Mouse (Mus musculus) large intestine, adult 2 months (tissue): ENCODE results near the gene Dhrs7. TPM values are rescaled to one million over a fixed set of nuclear protein-coding genes. Genes with fewer than 3 reads are reported as not detected.

Source experiments
- DNase-seq: peaks from one replicate; pipeline ENCODE4 v3.0.0-alpha.2; 2012; ENCODE audit warnings: low read depth, low spot score
- WGBS: fragments of 180-500 bp; shearing (Covaris S2); methylation state at CpG from one replicate; pipeline ENCODE4 v1.1.7; 2018; 5-methylcytosine and 5-hydroxymethylcytosine counted together
- polyA plus RNA-seq: library from polyadenylated mRNA; depleted of rRNA; stranded (reverse); fragments of >200 nt; gene quantifications from 2 replicates; pipeline ENCODE4 v1.2.3, GENCODE M21; 2012; rRNA removed

Dhrs7 gene
- polyA plus RNA-seq, 1 experiment = 31.1 TPM

DNA sequence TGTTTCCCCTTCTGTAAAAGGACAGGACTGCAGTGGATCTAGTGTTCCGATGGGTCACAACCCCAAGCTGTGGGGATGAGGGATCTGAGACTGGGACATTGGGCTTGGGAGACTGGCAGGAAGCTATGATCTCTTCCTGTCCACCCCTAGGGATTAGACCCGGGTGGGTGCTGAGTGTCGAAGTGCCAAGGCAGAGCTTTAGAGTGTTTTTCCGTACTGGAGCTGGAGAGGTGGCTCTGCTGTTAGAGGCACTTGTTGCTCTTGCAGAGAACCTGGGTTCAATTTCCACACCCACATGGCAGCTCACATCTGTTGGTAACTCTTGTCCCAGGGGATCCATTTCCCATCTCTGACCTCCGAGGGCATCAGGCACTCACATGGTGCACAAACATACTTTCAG lies 1.3 kb upstream of the Dhrs7 start:
- 82% methylated on average over 5 of the region's 5 CpGs for WGBS
- DNase-seq = no peak

DNA sequence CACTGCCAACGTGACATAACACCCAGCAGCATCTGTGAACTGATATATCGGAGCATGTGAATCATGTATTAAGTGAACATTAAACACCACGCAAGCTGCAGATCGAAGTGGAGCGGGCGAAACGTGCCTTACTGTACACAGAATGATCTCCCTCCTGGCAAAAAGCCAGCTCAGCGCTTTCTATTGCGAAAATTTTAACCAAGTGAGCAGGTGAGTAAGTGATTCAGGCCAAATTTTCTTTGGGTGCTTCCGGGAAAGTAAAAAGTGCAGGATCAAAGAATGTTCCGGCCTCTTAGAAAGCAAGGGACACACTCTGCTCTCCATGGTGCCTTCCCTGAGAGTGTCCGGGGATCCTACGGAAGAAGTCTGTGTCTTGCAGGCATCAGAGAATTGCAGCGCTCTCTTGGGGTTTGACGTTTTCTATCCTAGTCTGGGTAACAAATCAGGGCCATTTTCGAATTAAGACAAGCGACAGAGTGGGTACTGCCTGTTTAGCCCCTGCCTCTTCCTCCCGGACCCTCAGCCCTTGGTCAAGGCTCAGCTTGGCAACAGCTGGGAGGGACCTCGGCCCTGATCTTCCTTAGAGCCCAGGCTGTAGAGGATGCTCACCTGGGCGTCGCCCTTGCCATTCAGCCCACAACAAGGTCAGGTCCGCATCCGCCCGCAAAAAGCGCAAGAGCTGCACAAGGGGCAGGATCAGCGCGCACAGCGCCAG lies 532 bp downstream of the Dhrs7 start:
- 1% methylated on average over 28 of the region's 28 CpGs for WGBS

DNA sequence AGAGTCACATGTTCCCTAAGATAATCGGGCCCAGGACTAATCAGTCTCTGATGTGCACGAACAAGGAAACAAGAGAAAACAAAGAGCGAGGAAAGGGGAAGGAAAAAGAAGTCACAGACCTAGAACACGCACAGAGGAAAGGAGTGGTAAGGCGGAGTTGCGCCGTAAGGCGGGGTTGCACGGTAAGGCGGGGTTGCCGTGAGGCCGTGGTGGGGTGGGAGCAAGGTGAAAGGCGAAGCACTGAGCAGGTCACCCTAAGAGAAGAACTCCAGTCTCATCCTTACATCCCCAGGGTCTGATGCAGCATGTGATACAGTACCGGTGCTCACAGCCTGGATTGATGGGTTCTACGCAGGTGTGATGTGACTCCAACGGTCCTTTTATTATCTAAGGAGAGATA lies 8.9 kb downstream of the Dhrs7 start:
- no peak for DNase-seq
- 93% methylated on average over 16 of the region's 16 CpGs for WGBS

More for the DNA sequence above, 532 bp downstream of the Dhrs7 start:
- DNase-seq = peak; percentile 32

DNA sequence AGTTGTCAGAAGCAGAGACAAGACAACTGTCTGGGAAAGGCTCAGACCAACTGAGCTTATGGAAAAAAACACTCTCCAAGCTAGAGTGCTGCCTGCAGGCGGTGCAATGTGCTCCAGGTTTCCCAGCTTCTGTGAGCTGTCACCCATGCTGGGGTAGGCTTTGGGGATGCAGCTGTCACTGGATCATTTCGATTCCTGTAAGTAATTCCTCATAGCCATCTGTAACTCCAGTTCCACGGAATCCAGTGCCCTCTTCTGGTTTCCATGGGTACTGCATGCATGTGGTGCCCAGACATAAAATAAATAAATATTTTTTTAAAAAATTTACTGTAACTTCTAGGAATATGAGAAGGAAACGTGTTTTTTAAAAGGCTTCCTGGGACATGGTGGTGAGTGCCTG lies 10.0 kb downstream of the Dhrs7 start:
- DNase-seq = no peak
- WGBS = 25% methylated on average over 4 of the region's 4 CpGs

DNA sequence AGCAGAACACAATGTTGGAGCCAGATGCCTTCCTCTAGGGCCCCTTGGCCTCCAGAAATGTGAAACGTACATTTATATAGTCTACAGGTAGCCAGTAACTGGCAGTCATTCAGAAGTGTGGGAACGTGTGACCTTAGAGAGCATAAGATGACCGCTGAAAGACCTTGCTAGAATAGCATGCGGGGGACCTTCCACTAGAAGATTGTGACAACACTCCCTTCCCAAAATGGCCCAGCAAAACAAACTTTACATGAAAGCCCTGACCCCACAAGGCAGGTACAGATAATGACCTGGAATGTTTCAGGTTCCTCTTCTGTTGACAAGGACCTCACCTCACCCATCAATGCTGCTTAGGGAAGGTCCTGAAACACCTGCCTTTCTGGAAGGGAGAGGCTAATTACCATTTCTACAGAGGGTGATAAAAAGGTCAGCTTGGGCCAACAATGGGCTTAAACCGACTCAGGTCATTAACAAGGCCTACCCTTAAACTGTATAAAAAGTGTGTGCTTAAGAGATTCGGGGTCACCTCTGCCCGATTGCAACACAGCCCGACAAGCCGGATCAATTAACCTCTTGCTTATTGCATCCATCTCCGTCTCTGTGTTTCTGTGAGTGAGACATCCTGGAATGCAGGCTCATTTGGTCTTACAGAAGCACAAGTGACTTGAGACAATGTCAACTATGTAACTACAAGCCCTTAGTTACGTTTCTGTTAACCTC lies 14.9 kb downstream of the Dhrs7 start, which contains the start of gene Gm4756:
Gene Gm4756 (minus strand): TSS at position 51 of the 720 bp plus-strand sequence.
- 73% methylated on average over 11 of the region's 11 CpGs for WGBS
- DNase-seq = no peak

DNA sequence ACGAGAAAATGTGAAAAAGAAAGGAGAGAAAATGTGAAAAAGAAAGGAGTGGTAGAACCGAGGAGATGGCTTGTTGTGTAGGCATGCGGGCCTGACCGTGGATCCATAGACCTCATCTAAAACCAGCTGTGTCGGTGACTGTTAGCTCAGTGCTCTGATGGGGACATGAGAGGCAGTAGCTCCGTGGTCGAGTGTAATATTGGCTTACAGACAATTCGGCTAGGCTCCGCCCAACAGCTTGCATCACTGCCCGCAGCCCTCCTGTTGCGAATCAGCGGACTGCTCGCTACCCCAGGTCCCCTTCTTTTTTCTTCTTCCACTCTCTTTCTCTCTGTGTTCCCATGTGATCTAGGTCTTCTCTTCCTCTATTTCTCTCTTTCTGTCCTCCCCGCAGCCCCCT lies 15.8 kb downstream of the Dhrs7 start:
- WGBS = 93% methylated on average over 14 of the region's 14 CpGs
- DNase-seq = no peak

DNA sequence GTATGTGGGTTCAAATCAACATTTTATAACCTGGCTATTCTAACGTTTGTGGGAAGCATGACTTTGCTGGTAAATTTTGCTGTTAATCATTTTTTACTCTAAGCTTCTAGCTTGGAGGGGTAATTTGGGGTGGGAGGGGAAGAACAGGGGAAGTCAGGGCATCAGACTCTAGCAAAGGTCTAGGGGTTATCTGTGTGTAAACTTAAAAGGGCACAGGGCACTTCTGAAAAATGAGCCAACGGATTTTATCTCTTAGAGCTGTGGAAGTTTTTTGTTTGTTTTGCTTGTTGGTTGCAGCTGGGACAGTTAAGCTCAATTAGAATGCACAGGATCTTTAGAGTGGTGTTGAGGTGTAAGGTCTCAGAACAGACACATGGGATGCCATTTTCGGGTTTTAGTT lies 26.7 kb downstream of the Dhrs7 start:
- no peak for DNase-seq
- 50% methylated on average over 3 of the region's 3 CpGs for WGBS

DNA sequence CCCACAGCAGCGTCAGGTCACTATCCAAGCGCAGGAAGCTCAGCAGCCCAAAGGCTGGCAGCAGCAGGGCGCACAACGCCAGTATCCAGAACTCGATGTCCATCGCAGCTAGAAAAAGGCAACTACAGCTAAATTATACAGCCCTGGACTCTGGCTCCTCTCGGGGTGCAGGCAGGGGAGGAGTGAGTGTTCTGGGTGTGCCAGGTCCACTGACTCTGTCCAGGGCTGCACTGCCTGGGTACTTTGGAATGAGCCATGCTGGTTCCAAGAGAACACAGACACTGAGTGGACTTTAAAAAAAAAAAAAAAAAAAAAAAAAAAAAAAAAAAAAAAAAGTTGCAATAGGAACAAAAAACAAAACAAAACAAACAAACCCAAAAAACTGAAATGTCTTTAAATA lies 36.0 kb downstream of the Dhrs7 start:
- 88% methylated on average over 7 of the region's 7 CpGs for WGBS
- no peak for DNase-seq

DNA sequence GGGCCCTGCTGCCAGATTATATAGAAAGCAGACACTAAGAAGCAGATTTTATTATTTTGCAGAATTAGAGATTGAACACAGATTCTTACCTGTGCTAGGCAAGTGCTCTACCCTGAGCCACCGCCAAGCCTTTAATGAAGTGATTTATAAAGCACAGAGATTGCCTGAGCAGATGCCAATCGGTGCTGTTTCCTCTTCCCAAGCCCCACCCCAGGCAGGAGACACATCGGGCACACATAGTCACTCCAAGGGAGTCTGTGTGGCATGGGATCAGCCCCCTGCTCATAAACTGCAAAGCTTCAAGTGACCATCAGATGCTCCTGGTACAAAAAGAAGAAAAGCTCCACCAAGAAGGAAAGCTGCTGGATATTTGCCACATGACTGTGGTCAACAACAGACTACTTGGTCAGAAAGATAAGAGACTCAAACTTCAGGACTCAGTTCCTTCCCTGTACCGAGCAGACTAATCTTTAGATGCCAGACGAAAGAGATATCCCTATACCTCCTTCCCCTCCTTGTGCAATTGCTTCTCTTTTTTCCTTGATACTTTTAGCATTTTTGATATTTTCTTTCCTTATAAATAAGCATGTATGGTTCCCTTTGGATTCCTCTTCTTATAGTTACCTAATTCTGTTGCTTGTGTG lies 41.7 kb downstream of the Dhrs7 start:
- 51% methylated on average over 5 of the region's 5 CpGs for WGBS
- no peak for DNase-seq

DNA sequence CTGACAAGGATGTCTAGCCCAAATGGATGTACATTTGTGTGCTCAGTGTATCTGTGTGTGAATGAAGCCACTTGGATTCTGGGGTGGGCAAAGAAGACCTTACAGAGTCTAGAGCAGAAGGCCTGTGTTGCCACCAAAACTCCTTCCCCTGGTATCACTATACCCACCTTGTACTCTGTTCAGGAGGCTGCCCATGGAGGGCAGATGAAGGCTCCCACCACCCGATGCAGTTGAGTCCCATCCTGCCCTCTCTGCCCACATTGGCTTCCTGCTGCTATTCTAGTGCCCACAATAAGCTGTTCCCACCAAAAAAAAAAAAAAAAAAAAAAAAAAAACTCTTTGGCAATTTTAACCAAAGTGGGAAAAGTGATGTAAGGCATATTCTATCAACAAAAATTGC lies 43.3 kb downstream of the Dhrs7 start:
- WGBS = 77% methylated on average over 1 of the region's 1 CpGs
- DNase-seq = no peak

DNA sequence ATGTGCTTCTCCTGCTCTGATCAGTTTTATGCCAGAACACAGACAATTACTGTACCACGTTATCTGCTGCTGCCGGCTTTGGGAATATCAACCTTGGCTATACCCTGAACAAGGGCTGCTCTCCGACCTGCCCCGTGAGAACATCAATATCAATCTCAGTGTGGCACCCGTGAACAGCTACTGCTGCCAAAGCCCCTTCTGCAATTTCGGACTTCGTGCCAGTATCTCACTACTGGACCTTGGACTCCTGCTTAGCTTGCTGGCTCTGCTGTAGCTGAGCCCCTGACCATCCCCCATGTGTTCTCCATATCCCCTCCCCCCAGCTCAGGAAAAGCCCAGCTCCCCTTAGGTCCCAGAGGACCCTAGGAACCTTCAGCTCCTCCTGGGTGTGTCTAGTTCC lies 43.9 kb downstream of the Dhrs7 start:
- WGBS = 89% methylated on average over 7 of the region's 7 CpGs
- no peak for DNase-seq

DNA sequence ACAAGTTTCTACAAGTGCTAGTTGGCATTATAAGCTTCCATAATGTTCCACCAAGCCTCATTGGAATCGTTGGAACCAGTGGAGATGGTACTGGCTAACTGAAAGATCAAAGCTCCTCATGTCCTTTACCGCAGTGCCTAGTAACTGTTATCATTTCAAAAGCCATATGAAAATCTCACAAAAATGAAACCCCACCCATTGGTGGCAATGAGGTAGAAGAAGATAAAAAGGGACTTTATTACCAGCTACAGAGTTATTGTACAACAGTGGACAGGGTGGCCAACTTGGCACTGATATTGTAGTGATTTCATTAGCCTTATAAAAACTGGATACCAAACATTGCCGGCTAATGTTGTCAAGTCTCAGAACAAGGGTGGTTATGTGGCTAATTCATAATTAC lies 52.7 kb downstream of the Dhrs7 start:
- 71% methylated on average over 3 of the region's 3 CpGs for WGBS
- DNase-seq = no peak

Other genes starting within 250 kb of the Dhrs7 start
- gene Lrrc9, start 223.0 kb downstream of the Dhrs7 start, polyA plus RNA-seq = not detected in 2 replicates
- 1.3 and 1.5 TPM in 2 replicates for gene Pcnx4, start 128.5 kb downstream of the Dhrs7 start, polyA plus RNA-seq
- gene Gm4756, start 15.2 kb downstream of the Dhrs7 start, polyA plus RNA-seq = not detected in 2 replicates
- 50.4 and 68.0 TPM in 2 replicates for gene Ppm1a, start 92.5 kb upstream of the Dhrs7 start, polyA plus RNA-seq